Mouse (Mus musculus) embryonic facial prominence, embryonic 13.5 days (tissue): ENCODE results near the gene Plekhd1. TPM values are rescaled to one million over a fixed set of nuclear protein-coding genes. Genes with fewer than 3 reads are reported as not detected.

Experiments
- ATAC-seq: fragments of 200-750 bp; cut with Nextera tagmentation; 2 replicates; pipeline ENCODE4 v1.8.0; 2017; ENCODE audit warnings: low read depth; ENCODE audit not compliant: insufficient number of reproducible peaks, insufficient read depth, low FRiP score, low TSS enrichment
- H3K27ac ChIP-seq: fragments of 300-500 bp; sonication (generic); 2 replicates; pipeline ENCODE4 v1.5.1; 2015; ENCODE audit warnings: moderate library complexity, mild to moderate bottlenecking, inconsistent platforms
- H3K27me3 ChIP-seq: fragments of 300-500 bp; sonication (generic); 2 replicates; pipeline ENCODE4 v1.6.1; 2015; ENCODE audit warnings: mild to moderate bottlenecking, inconsistent platforms
- H3K36me3 ChIP-seq: fragments of 300-500 bp; sonication (generic); 2 replicates; pipeline ENCODE4 v1.6.1; 2015; ENCODE audit warnings: mild to moderate bottlenecking, inconsistent platforms
- H3K4me1 ChIP-seq: fragments of 300-500 bp; sonication (generic); 2 replicates; pipeline ENCODE4 v1.6.1; 2015; ENCODE audit warnings: inconsistent platforms
- H3K4me2 ChIP-seq: fragments of 300-500 bp; sonication (generic); 2 replicates; pipeline ENCODE4 v1.6.1; 2015; ENCODE audit warnings: moderate library complexity, mild to moderate bottlenecking, inconsistent platforms
- H3K4me3 ChIP-seq: fragments of 300-500 bp; sonication (generic); 2 replicates; pipeline ENCODE4 v1.5.1; 2015; ENCODE audit warnings: mild to moderate bottlenecking, inconsistent platforms
- H3K9ac ChIP-seq: fragments of 300-500 bp; sonication (generic); 2 replicates; pipeline ENCODE4 v1.6.1; 2015; ENCODE audit warnings: mild to moderate bottlenecking, inconsistent platforms
- H3K9me3 ChIP-seq: fragments of 300-500 bp; sonication (generic); 2 replicates; pipeline ENCODE4 v1.6.1; 2016; ENCODE audit warnings: inconsistent platforms
- WGBS: fragments of 180-500 bp; shearing (Covaris S2); methylation state at CpG from one replicate; pipeline ENCODE4 v1.1.7; 2015; ENCODE audit warnings: mixed read lengths; 5-methylcytosine and 5-hydroxymethylcytosine counted together
- polyA plus RNA-seq: library from polyadenylated mRNA; unstranded; fragments of >200 nt; fragmentation: Nextera tagmentation; extraction: Ambion mirVana; gene quantifications from 2 replicates; pipeline ENCODE4 v1.2.1, GENCODE M21; 2015

Gene Plekhd1
- 0.07 and 0.21 TPM in 2 replicates for polyA plus RNA-seq

DNA sequence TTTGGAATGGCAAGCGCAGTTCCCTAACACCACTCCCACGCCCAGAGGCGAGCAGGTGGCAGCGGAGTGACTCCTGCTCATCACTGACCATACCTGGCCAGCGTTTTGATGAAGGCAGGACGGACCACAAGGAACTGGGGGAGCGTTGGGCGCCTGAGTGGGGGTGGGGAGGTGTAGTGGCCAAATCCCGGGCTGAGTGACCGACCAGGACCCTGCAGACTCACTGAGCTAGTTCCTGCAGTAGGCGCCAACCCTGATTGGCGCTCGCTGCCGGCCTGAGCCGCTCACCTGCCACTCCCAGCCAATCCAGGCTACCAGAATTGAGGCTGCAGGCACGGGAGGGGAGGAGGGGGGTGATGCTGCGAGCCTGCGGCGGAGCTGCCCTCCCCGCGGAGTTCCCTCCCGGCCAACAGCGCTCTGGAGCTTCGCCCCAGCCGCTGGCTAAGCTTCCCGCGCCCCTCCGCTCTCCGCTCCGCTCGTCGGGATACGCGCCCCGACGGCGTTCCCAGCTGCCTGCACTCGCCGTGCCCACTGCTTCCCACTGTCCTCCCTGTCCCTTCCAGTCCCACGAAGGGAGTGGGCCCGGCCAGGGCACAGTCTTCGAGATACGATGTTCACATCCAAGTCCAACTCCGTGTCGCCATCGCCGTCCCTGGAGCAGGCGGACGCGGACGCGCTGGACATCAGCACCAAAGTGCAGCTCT is at the start of gene Plekhd1:
TSS of gene Plekhd1 (plus strand) at position 323 of the 704 bp plus-strand sequence.
- H3K9ac ChIP-seq = peak within 1 kb of the TSS; percentile 58

DNA sequence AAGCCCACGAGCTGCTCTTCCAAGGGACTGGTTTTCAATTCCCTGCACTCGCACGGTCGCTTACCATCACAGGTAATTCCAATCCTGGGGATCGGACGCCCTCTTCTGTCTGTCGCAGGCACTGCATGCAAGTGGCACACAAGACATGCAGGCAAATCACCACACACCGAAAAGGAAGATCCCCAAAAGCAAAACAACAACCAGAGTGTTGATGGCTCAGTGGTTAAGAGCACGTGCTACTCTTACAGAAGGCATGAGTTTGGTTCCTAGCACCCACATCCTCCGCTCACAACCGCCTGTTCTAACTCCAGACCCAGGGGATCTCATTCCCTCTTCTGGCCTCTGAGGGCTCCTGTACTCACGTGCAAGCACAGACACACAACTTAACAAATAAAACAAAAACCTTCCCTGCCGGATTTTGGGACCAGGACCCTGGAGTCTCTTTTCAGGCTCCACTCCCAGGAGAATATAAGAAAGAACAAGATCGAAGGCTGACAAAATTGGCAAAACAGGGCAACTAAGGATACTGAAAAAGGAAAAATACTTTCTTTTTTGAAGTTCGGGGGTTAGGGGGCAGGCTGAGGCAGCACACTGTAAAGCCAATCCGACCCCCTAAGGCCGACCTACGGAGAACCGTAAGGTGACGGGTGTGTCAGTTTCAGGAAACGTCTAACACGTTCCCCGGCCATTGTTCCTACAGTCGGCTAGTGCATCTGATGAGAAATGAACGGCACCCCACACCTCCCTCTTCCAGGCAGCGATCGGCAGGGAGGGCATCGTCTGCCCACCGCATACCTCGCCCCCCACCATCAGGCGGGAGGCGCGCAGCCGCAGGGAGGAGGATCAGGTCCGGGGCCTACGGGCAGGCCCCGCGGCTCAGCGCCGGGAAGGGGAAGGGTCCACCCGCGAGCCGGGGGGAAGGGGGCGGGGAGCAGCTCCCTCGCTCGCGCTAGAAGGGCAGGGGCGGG is 49.4 kb upstream of the Plekhd1 start:
- H3K9me3 ChIP-seq = no peaks in the 10 kb centered on the region
- WGBS = 2% methylated on average over 46 of the region's 48 CpGs
- peak; percentile 20; the same call in 1 of the 2 replicates for ATAC-seq

More for the DNA sequence above, at the start of gene Plekhd1:
- peak within 1 kb of the TSS; percentile 67 for H3K4me2 ChIP-seq
- peak; percentile 79; the same call in 1 of the 2 replicates for ATAC-seq
- WGBS = under 1% methylated on average over 52 of the region's 52 CpGs
- peak within 1 kb of the TSS; percentile 42 for H3K4me3 ChIP-seq
- H3K9me3 ChIP-seq = no peaks in the 10 kb centered on the region
- H3K27ac ChIP-seq = no peak within 1 kb of the TSS
- peaks cover 32% of the 10 kb centered on the region for H3K4me1 ChIP-seq
- no peaks in the 10 kb centered on the region for H3K36me3 ChIP-seq
- peaks cover 53% of the 10 kb centered on the region for H3K27me3 ChIP-seq

DNA sequence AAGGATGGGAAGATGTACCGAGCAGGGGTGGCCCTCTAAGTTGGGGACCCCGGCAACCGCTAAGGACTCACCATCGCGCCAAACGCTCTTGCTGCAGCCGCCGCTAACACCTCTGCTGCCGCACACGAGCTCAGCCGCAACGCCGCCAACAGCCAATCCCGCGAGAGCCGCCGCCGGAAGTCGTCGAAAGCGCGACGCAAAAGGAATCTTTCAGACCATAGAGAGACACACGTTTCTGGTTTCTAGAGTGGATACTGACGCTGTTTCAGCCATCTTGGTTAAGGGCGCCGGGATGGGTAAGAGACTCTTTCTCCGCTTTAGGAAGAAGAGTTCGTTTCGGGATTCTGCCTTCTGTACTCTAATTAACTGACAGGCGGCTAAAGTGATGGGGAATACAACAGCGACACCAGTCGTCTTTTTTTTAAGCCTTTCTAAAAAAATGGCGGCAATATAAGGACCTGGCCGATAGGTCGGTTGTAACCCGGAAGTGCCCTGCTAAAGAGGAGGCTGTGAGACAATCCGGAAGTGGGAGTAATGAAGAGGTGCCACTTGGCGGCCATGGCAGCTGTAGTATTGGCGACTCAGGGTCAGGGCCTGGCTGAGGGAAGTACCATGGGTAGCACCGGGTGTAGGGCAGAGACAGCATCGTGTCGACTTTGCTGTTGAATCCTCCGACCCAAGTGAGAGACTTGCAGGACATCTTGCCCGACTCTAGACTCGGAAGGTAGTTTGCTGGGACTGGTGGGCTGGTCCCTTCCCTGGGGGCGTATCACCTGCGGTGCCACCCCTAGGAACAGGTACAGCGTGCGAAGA is 48.5 kb upstream of the Plekhd1 start, which contains the start of the genes Slc39a9 and Erh:
TSS of gene Slc39a9 (plus strand) at position 191 of the 813 bp plus-strand sequence.
TSS of gene Erh (minus strand) at position 649 of the 813 bp plus-strand sequence.
- Histone ChIP-seq H3K27ac (peak within 1 kb of the TSS; percentile 94), H3K27me3 (no peaks in the 10 kb centered on the region), H3K4me2 (peak within 1 kb of the TSS; percentile 80), H3K4me1 (peaks cover 35% of the 10 kb centered on the region), H3K36me3 (peaks cover 28% of the 10 kb centered on the region), H3K9ac (peak within 1 kb of the TSS; percentile 98), H3K9me3 (no peaks in the 10 kb centered on the region), H3K4me3 (peak within 1 kb of the TSS; percentile 95)
- peak; percentile 94 for ATAC-seq
- under 1% methylated on average over 50 of the region's 50 CpGs for WGBS

More for the DNA sequence above, 49.4 kb upstream of the Plekhd1 start:
- Histone ChIP-seq H3K4me3 (peak overlapping the region; percentile 95), H3K27ac (peak overlapping the region; percentile 94), H3K4me2 (peak overlapping the region; percentile 80), H3K27me3 (no peaks in the 10 kb centered on the region), H3K36me3 (peaks cover 30% of the 10 kb centered on the region), H3K4me1 (peaks cover 35% of the 10 kb centered on the region), H3K9ac (peak overlapping the region; percentile 98)

DNA sequence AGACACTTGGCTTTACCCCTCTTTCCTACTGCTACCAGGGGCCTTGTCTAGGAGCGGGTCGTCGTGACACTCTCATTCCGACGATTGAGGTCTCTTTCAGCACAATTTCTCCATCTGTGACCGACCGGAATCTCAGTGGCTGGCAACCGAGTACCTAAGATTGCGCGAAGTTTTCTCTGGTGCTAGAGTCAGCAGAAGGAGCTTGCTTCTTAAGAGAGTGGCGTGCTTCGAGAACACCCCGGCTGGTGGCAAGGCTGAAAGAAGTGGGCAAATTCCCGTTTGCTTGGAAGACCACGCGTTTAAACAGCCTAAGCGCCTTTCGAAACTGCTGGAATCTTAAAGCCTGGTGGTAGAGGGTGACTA is 47.9 kb upstream of the Plekhd1 start:
- no peak; the same call in 1 of the 2 replicates for ATAC-seq
- H3K9ac ChIP-seq = peak overlapping the region; percentile 98
- WGBS = 7% methylated on average over 18 of the region's 18 CpGs

DNA sequence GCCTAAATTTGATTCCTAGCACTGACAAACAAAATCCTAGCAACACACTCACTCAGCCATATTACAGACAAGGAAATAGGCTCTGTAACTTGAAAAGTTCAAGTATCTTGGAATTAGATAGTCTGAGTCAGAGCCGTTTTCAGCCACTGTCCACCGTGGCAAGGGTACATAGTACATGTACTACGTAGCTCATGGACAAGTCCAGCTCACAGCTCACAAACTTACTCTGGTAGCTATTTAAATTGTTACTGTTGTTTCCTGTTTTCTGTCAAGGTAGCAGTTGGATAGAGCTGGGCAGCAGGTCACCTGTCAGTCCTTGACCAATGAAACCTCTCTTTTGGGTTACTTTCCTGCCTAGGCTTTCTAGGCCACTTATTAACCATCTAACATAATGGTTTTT is 46.0 kb upstream of the Plekhd1 start:
- Histone ChIP-seq H3K27ac (no peak overlapping the region), H3K9ac (peak overlapping the region; percentile 16; the same call in 1 of the 2 replicates), H3K9me3 (no peaks in the 10 kb centered on the region), H3K4me1 (peaks cover 35% of the 10 kb centered on the region), H3K4me2 (peak overlapping the region; percentile 80), H3K36me3 (peaks cover 14% of the 10 kb centered on the region), H3K27me3 (no peaks in the 10 kb centered on the region), H3K4me3 (peak overlapping the region; percentile 95; the same call in 1 of the 2 replicates)
- WGBS = 92% methylated on average over 3 of the region's 3 CpGs
- ATAC-seq = no peak

More for the DNA sequence above, 47.9 kb upstream of the Plekhd1 start:
- H3K4me3 ChIP-seq = peak overlapping the region; percentile 95
- peak overlapping the region; percentile 80 for H3K4me2 ChIP-seq
- H3K4me1 ChIP-seq = peaks cover 35% of the 10 kb centered on the region
- no peaks in the 10 kb centered on the region for H3K9me3 ChIP-seq
- H3K27me3 ChIP-seq = no peaks in the 10 kb centered on the region
- H3K36me3 ChIP-seq = peaks cover 24% of the 10 kb centered on the region
- no peak overlapping the region for H3K27ac ChIP-seq

DNA sequence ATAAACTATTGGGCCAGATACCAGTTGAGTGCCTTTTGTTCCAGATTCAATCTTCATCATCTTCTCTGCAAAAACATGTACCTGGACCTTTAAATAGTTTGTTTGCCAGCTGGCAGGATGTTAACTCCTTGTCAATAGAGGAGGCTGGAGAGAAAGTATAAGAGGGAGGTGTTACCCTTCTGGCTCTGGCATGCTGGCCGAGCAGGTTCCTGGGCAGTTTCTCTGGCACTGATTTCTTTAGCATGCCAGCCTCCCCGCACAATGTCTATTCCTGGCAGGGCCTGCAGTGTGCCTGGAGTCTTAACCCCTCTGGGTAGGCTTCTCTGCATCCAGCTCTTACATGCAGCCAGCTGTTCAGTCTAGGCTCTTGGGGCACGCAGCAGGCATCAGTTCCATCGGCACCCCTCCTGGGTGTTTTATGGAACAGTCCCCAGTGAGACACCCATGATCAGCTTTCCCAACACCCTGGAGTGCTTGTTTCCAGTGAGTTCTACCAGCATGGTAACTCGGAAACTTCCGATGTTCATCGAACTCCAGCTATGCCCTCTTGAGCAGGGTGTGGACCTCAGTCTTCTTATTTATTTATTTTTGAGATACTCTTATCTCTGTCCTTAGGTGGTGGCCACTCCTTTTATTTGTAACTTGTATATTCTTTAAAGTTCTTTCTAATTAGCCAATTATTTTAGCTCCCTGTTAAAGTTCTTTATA is 38.3 kb upstream of the Plekhd1 start:
- H3K27me3 ChIP-seq = no peaks in the 10 kb centered on the region
- H3K9me3 ChIP-seq = no peaks in the 10 kb centered on the region
- no peak overlapping the region for H3K27ac ChIP-seq
- no peak overlapping the region for H3K9ac ChIP-seq
- H3K4me2 ChIP-seq = no peak overlapping the region
- 88% methylated on average over 7 of the region's 7 CpGs for WGBS
- H3K4me3 ChIP-seq = no peak overlapping the region
- no peaks in the 10 kb centered on the region for H3K4me1 ChIP-seq
- peaks cover 12% of the 10 kb centered on the region for H3K36me3 ChIP-seq
- ATAC-seq = no peak

DNA sequence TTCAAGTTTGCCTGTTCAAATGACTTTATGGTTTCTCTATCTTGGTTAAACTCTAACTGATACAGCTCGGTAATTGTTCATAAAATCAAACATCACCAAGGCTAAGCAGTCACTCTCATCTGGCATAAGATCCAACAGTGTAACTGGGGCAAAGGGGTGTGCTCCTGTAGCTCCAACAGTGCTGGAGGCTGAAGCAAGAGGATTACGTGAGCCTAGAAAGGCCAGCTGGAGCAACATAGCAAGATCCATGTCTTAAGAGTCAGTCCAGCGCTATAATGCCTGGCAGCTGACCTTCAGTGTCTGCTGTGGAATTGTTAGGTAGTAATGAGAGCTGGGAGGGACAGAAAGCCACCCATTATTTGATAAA is 37.7 kb upstream of the Plekhd1 start:
- H3K27ac ChIP-seq = no peak overlapping the region
- ATAC-seq = no peak
- 92% methylated on average over 3 of the region's 3 CpGs for WGBS
- no peaks in the 10 kb centered on the region for H3K4me1 ChIP-seq
- no peak overlapping the region for H3K4me3 ChIP-seq
- peaks cover 11% of the 10 kb centered on the region for H3K36me3 ChIP-seq
- H3K27me3 ChIP-seq = no peaks in the 10 kb centered on the region
- H3K9me3 ChIP-seq = no peaks in the 10 kb centered on the region
- no peak overlapping the region for H3K4me2 ChIP-seq
- H3K9ac ChIP-seq = no peak overlapping the region

DNA sequence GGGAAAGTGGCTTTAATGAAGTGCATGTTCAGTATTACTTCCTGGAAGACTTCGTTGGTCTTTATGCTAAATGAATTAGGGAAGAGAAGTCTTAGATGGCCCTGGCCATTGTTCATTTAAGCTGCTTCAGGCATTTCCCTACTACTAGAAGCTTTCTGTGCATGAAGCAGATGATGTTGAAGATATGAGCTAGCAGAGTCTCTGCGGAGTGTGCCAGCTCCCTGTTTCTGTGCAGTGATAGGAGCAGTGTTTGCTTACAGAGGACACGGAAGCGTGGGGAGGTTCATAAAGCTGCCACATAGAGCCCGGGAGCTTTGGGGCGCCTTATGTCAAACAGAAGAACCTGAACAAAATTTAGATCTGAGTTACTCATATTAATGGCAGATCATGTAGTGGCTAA is 33.7 kb upstream of the Plekhd1 start:
- WGBS = 85% methylated on average over 6 of the region's 6 CpGs

DNA sequence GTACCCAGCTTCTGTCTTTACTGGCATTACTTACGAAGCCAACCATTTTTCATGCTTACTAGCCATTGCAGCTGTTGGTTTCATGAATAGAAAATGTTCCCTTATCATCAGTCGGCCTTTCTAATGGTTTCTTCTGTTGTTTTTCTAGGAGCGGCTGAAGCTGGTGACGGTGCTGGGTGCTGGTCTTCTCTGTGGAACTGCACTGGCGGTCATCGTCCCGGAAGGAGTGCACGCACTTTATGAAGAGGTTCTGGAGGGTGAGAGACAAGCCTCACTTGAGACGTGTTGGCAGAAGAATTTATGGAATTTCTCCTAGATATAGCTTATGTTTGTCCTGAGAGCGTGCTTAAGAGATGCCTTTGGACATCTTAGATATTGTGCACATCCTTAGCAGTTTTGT is 30.1 kb upstream of the Plekhd1 start:
- ATAC-seq = no peak
- no peak overlapping the region for H3K4me2 ChIP-seq
- 93% methylated on average over 10 of the region's 10 CpGs for WGBS

More for the DNA sequence above, 33.7 kb upstream of the Plekhd1 start:
- Histone ChIP-seq H3K4me1 (no peaks in the 10 kb centered on the region), H3K27ac (no peak overlapping the region), H3K27me3 (no peaks in the 10 kb centered on the region), H3K9me3 (no peaks in the 10 kb centered on the region), H3K4me3 (no peak overlapping the region), H3K4me2 (no peak overlapping the region), H3K9ac (no peak overlapping the region), H3K36me3 (peaks cover 21% of the 10 kb centered on the region)
- ATAC-seq = no peak

DNA sequence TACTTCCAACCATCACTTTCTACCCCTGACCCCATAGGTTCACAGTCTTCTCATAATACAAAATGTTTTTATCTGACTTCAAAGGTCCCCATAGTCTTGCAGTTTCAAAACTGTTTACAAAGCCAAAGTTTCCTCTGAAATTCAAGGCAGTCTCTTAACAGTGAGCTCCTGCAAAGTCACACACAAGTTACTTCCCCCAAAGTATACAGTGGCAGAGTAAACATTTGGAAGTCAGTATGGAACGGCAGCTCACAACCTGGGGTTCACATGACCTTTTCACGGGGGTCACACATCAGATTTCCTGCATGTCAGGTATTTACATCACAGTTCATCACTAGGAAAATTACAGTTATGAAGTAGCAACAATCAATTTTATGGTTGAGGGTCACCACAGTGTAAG is 28.5 kb upstream of the Plekhd1 start:
- ATAC-seq = no peak
- H3K4me1 ChIP-seq = no peaks in the 10 kb centered on the region
- 74% methylated on average over 2 of the region's 2 CpGs for WGBS
- peaks cover 43% of the 10 kb centered on the region for H3K36me3 ChIP-seq
- H3K9me3 ChIP-seq = no peaks in the 10 kb centered on the region
- no peak overlapping the region for H3K27ac ChIP-seq
- H3K27me3 ChIP-seq = no peaks in the 10 kb centered on the region
- H3K4me2 ChIP-seq = no peak overlapping the region
- H3K4me3 ChIP-seq = no peak overlapping the region
- no peak overlapping the region for H3K9ac ChIP-seq

More for the DNA sequence above, 30.1 kb upstream of the Plekhd1 start:
- Histone ChIP-seq H3K9ac (no peak overlapping the region), H3K36me3 (peaks cover 30% of the 10 kb centered on the region), H3K4me1 (no peaks in the 10 kb centered on the region), H3K27ac (no peak overlapping the region), H3K4me3 (no peak overlapping the region), H3K27me3 (no peaks in the 10 kb centered on the region), H3K9me3 (no peaks in the 10 kb centered on the region)
